Mouse (Mus musculus): ENCODE data around the gene Nhp2. TPM values are rescaled to one million over a fixed set of nuclear protein-coding genes. Genes with fewer than 3 reads are reported as not detected.
"Not testable (repeated sequence)": the region's sequence is repeated elsewhere in the genome, so short reads cannot be mapped to it uniquely, and the experiment has no call there.

Nhp2 gene
- polyA plus RNA-seq, 1 experiment from 2014 or later = 156 TPM

DNA sequence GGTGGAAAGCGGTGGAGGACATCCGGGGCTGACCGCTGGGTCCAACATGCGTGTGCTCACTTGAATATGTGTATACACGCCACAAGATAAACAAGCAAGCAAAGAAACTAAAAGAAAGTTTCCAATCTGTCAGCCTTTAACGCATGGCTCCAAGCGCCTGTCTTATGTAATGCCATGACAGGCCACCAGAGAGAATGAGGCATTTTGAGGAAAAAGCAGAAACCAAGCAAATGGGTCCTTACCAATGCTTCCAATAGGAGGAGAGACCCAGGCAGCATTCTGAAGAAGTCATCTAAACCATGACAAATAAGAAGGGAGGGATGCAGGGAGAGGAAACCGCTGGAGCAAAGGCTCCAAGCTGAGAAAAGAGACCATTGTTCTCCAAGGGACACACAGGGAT lies 5.3 kb upstream of the Nhp2 start:
- DNase-seq (ENCODE audit: low spot score) = no peak
- no peak overlapping the region for H3K4me3 ChIP-seq (ENCODE audit: low read depth, low read length)
- H3K9me3 ChIP-seq (ENCODE audit: control insufficient read depth, low read length) = no peaks in the 10 kb centered on the region
- no peaks in the 10 kb centered on the region for H3K36me3 ChIP-seq (ENCODE audit: control insufficient read depth, insufficient read depth, low read length)
- WGBS = 82% methylated on average over 8 of the region's 8 CpGs
- no peak for ATAC-seq (ENCODE audit: low FRiP score)
- H3K4me1 ChIP-seq (replicated peaks; ENCODE audit: control insufficient read depth, insufficient read depth, low read length) = no peaks in the 10 kb centered on the region
- no peaks in the 10 kb centered on the region for H3K27me3 ChIP-seq (ENCODE audit: control insufficient read depth, insufficient read depth, low read length)
- no peak overlapping the region for H3K4me2 ChIP-seq (replicated peaks; ENCODE audit: low read depth, low read length)
- no peak overlapping the region for H3K27ac ChIP-seq (ENCODE audit: low read depth, low read length)
- no peak overlapping the region for H3K9ac ChIP-seq (ENCODE audit: low read depth, low read length)

DNA sequence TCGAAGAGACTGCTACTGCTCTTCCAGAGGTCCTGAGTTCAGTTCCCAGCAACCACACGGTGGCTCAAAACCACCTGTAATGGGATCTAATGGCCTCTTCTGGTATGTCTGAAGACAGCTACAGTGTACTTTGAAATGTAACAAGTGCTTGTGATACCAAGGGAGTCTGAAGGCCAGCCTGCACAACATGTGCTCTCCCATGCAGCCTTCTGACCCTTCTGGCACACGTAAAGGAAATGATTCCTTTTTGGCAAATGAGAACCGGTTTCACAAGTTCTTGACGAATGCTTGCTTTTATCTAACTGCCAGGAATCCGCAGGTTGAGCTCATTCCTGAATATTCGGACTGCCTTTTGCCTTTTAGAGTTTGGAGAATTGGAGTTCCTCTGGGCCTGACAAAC lies 4.4 kb upstream of the Nhp2 start:
- Histone ChIP-seq H3K4me2 (replicated peaks; ENCODE audit: low read depth, low read length) (peak overlapping the region; percentile 42), H3K36me3 (ENCODE audit: control insufficient read depth, insufficient read depth, low read length) (no peaks in the 10 kb centered on the region), H3K9me3 (ENCODE audit: control insufficient read depth, low read length) (no peaks in the 10 kb centered on the region), H3K27me3 (ENCODE audit: control insufficient read depth, insufficient read depth, low read length) (no peaks in the 10 kb centered on the region), H3K9ac (ENCODE audit: low read depth, low read length) (peak overlapping the region; percentile 58), H3K27ac (ENCODE audit: low read depth, low read length) (no peak overlapping the region), H3K4me3 (ENCODE audit: low read depth, low read length) (no peak overlapping the region), H3K4me1 (replicated peaks; ENCODE audit: control insufficient read depth, insufficient read depth, low read length) (no peaks in the 10 kb centered on the region)
- no peak for ATAC-seq (ENCODE audit: low FRiP score)
- 54% methylated on average over 7 of the region's 7 CpGs for WGBS
- no peak for DNase-seq (ENCODE audit: low spot score)

DNA sequence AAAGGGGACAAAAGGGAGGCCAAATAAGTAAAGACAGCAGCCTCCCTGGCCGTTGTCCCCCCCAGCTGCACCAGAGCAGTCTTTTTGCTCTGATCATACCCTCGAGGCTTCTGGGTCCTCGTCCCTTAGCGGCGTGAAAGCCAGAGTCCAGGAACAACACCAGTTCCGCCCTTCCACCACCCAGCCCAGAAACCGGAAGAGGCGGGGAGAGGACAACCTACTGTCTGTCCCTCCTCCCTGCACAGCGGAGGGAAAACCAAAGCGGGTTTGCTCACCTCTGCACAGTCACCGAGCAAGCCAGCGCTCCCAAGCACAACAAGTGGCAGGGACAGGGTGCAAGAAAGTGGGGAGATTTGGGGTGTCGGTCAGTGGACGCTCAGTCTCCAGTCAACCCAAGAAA lies 3.9 kb upstream of the Nhp2 start:
- Histone ChIP-seq H3K9ac (ENCODE audit: low read depth, low read length) (peak overlapping the region; percentile 58), H3K27ac (ENCODE audit: low read depth, low read length) (no peak overlapping the region), H3K4me3 (ENCODE audit: low read depth, low read length) (0 out of 2 replicates have a peak overlapping the region, but pooled peaks have one; percentile 1), H3K4me1 (replicated peaks; ENCODE audit: control insufficient read depth, insufficient read depth, low read length) (no peaks in the 10 kb centered on the region), H3K36me3 (ENCODE audit: control insufficient read depth, insufficient read depth, low read length) (no peaks in the 10 kb centered on the region), H3K27me3 (ENCODE audit: control insufficient read depth, insufficient read depth, low read length) (no peaks in the 10 kb centered on the region), H3K4me2 (replicated peaks; ENCODE audit: low read depth, low read length) (peak overlapping the region; percentile 42), H3K9me3 (ENCODE audit: control insufficient read depth, low read length) (no peaks in the 10 kb centered on the region)
- DNase-seq (ENCODE audit: low spot score) (peak; percentile 73), ATAC-seq (ENCODE audit: low FRiP score) (no peak)
- 5% methylated on average over 14 of the region's 14 CpGs for WGBS

DNA sequence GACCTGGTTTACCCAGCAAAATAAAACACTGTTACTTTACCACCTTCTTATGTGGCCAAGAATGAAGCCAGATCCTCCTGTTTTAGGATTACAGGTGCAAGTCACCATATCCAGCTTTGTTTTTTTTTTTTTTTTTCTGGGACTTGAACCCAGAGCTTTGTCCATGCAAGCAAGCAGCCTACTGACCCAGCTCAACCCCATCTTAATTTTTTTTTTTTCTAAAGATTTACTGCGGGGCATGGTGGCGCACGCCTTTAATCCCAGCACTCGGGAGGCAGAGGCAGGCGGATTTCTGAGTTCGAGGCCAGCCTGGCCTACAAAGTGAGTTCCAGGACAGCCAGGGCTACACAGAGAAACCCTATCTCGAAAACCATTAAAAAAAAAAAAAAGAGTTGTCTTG lies 3.4 kb upstream of the Nhp2 start:
- not testable (repeated sequence) for H3K9me3 ChIP-seq (ENCODE audit: control insufficient read depth, low read length); H3K27ac ChIP-seq (ENCODE audit: low read depth, low read length); H3K27me3 ChIP-seq (ENCODE audit: control insufficient read depth, insufficient read depth, low read length); DNase-seq (ENCODE audit: low spot score); H3K4me1 ChIP-seq (replicated peaks; ENCODE audit: control insufficient read depth, insufficient read depth, low read length); ATAC-seq (ENCODE audit: low FRiP score); H3K4me2 ChIP-seq (replicated peaks; ENCODE audit: low read depth, low read length); H3K36me3 ChIP-seq (ENCODE audit: control insufficient read depth, insufficient read depth, low read length)
- 93% methylated on average over 7 of the region's 7 CpGs for WGBS
- Histone ChIP-seq H3K9ac (ENCODE audit: low read depth, low read length) (peak overlapping the region; percentile 58; the same call in 1 of the 2 replicates), H3K4me3 (ENCODE audit: low read depth, low read length) (0 out of 2 replicates have a peak overlapping the region, but pooled peaks have one; percentile 1)

DNA sequence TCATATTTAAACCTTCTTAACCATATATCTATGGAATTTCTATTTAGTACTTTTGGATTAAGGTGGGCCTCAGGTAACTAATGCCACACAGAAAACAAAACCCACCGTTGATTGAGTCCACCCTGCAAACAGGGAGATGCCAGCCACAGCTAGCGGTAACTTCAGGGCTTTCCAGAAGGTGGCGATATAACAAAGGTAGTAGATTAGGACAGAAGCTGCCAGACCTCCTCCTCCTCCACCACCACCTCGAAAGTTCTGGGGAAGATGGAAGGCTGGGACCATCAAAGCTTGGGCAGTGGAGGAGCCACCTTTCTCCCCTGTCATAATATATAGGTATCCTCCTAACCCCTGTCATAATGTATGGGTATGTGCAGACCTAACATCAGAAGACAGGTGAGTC lies 1.8 kb upstream of the Nhp2 start:
- Histone ChIP-seq H3K9me3 (ENCODE audit: control insufficient read depth, low read length) (no peaks in the 10 kb centered on the region), H3K4me3 (ENCODE audit: low read depth, low read length) (no peak overlapping the region), H3K27ac (ENCODE audit: low read depth, low read length) (no peak overlapping the region), H3K27me3 (ENCODE audit: control insufficient read depth, insufficient read depth, low read length) (no peaks in the 10 kb centered on the region), H3K4me2 (replicated peaks; ENCODE audit: low read depth, low read length) (no peak overlapping the region), H3K9ac (ENCODE audit: low read depth, low read length) (no peak overlapping the region), H3K4me1 (replicated peaks; ENCODE audit: control insufficient read depth, insufficient read depth, low read length) (no peaks in the 10 kb centered on the region), H3K36me3 (ENCODE audit: control insufficient read depth, insufficient read depth, low read length) (no peaks in the 10 kb centered on the region)
- ATAC-seq (ENCODE audit: low FRiP score) = no peak
- WGBS = 7% methylated on average over 4 of the region's 4 CpGs
- peak; percentile 79 for DNase-seq (ENCODE audit: low spot score)

DNA sequence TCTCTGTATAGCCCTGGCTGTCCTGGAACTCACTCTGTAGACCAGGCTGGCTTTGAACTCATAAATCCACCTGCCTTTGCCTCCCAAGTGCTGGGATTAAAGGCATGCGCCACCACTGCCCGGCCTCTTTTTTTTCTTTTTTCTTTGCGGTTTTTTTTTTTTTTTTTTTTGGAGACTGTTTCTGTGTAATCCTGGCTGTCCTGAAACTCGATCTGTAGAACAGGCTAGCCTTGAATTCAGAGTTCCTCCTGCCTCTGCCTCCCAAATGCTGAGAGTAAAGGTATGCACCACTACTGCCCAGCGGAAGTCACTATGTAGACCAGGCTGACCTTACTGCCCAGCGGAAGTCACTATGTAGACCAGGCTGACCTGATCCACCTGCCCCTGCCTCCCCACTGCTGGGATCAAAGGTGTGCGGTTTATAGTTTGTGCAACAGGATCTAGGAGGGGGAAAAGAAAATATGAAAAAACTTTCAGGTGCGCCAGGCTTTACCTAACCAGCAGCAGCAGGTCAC lies 584 bp upstream of the Nhp2 start:
- ATAC-seq (ENCODE audit: low FRiP score) (peak; percentile 63), DNase-seq (ENCODE audit: low spot score) (no peak)
- Histone ChIP-seq H3K4me2 (replicated peaks; ENCODE audit: low read depth, low read length) (peak overlapping the region; percentile 53), H3K27me3 (ENCODE audit: control insufficient read depth, insufficient read depth, low read length) (no peaks in the 10 kb centered on the region), H3K9me3 (ENCODE audit: control insufficient read depth, low read length) (no peaks in the 10 kb centered on the region), H3K4me1 (replicated peaks; ENCODE audit: control insufficient read depth, insufficient read depth, low read length) (no peaks in the 10 kb centered on the region), H3K27ac (ENCODE audit: low read depth, low read length) (no peak overlapping the region), H3K36me3 (ENCODE audit: control insufficient read depth, insufficient read depth, low read length) (peaks cover 5% of the 10 kb centered on the region; the same call in 1 of the 2 replicates), H3K9ac (ENCODE audit: low read depth, low read length) (no peak overlapping the region), H3K4me3 (ENCODE audit: low read depth, low read length) (peak overlapping the region; percentile 78)
- WGBS = 61% methylated on average over 8 of the region's 8 CpGs

DNA sequence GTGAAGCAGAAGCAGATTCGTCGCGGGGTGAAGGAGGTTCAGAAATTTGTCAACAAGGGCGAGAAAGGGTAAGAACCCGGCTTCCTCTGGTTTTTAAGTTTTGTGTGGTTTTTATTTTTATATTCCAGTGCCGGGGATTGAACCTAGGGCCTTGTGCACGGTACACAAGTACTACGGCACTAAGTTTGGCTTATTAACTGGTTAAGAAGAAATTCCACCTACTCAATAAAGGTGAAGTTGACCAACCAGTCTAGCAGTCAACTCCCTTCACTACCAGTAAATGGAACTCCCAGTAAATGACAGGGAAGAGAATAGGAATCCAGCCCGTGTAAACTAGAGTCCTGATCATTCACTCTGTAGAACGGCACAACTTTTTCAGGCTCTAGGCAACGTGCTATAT lies 549 bp downstream of the Nhp2 start:
- no peaks in the 10 kb centered on the region for H3K9me3 ChIP-seq (ENCODE audit: control insufficient read depth, low read length)
- peak overlapping the region; percentile 53 for H3K4me2 ChIP-seq (replicated peaks; ENCODE audit: low read depth, low read length)
- peak overlapping the region; percentile 78 for H3K4me3 ChIP-seq (ENCODE audit: low read depth, low read length)
- peak overlapping the region; percentile 62 for H3K9ac ChIP-seq (ENCODE audit: low read depth, low read length)
- no peak overlapping the region for H3K27ac ChIP-seq (ENCODE audit: low read depth, low read length)
- WGBS = 3% methylated on average over 11 of the region's 11 CpGs
- ATAC-seq (ENCODE audit: low FRiP score) (no peak), DNase-seq (ENCODE audit: low spot score) (no peak)
- H3K27me3 ChIP-seq (ENCODE audit: control insufficient read depth, insufficient read depth, low read length) = no peaks in the 10 kb centered on the region
- H3K4me1 ChIP-seq (replicated peaks; ENCODE audit: control insufficient read depth, insufficient read depth, low read length) = no peaks in the 10 kb centered on the region
- H3K36me3 ChIP-seq (ENCODE audit: control insufficient read depth, insufficient read depth, low read length) = peaks cover 13% of the 10 kb centered on the region

DNA sequence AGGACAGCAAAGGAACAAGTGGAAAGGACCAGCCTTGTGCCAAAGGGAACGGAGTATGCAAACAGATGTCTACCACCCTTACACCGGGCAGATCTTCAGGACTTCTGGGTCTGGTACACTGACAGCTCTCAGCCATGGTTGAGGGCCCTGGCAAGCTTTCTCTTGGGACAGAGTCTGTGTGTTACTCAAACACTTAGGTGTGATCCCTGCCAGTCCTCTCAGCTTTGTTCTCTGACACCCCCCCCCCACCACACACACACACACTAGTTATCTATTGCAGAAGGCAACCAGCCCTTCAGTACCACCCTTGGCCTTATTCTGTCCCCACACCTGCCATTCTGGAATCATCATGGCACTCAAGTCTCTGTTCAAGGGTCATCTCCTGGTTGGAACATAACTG lies 2.2 kb downstream of the Nhp2 start:
- Histone ChIP-seq H3K4me2 (replicated peaks; ENCODE audit: low read depth, low read length) (no peak overlapping the region), H3K9ac (ENCODE audit: low read depth, low read length) (no peak overlapping the region), H3K9me3 (ENCODE audit: control insufficient read depth, low read length) (no peaks in the 10 kb centered on the region), H3K4me3 (ENCODE audit: low read depth, low read length) (no peak overlapping the region), H3K27ac (ENCODE audit: low read depth, low read length) (no peak overlapping the region), H3K27me3 (ENCODE audit: control insufficient read depth, insufficient read depth, low read length) (no peaks in the 10 kb centered on the region), H3K36me3 (ENCODE audit: control insufficient read depth, insufficient read depth, low read length) (peaks cover 16% of the 10 kb centered on the region), H3K4me1 (replicated peaks; ENCODE audit: control insufficient read depth, insufficient read depth, low read length) (no peaks in the 10 kb centered on the region)
- 98% methylated on average over 2 of the region's 2 CpGs for WGBS
- DNase-seq (ENCODE audit: low spot score) (no peak), ATAC-seq (ENCODE audit: low FRiP score) (no peak)

DNA sequence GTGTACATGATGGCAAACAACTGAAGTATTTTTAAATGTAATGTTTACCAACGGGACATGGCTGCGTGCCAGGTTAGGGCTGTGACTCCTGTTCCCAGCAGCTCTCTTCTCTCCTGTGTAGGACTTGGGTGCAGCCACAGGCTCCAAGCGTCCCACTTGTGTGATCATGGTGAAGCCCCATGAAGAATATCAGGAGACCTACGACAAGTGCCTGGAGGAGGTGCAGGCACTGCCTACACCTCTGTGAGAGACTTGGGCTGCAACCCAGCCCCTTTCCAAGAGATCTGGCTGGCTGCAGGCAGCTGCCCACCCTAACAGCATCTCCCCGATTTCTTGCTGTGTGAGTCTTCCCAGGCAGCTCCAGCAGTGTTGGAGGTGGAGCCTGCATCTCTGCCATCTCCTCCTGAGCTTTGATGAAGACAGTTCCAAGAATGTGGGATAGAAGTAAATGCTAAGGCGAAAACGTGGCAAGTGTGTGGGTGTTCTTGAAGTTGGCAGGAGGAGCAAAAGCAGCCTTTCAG lies 3.5 kb downstream of the Nhp2 start:
- no peaks in the 10 kb centered on the region for H3K27me3 ChIP-seq (ENCODE audit: control insufficient read depth, insufficient read depth, low read length)
- no peak overlapping the region for H3K27ac ChIP-seq (ENCODE audit: low read depth, low read length)
- H3K4me1 ChIP-seq (replicated peaks; ENCODE audit: control insufficient read depth, insufficient read depth, low read length) = no peaks in the 10 kb centered on the region
- no peaks in the 10 kb centered on the region for H3K9me3 ChIP-seq (ENCODE audit: control insufficient read depth, low read length)
- no peak overlapping the region for H3K9ac ChIP-seq (ENCODE audit: low read depth, low read length)
- DNase-seq (ENCODE audit: low spot score) = no peak
- no peak overlapping the region for H3K4me3 ChIP-seq (ENCODE audit: low read depth, low read length)
- 92% methylated on average over 7 of the region's 7 CpGs for WGBS
- peaks cover 18% of the 10 kb centered on the region for H3K36me3 ChIP-seq (ENCODE audit: control insufficient read depth, insufficient read depth, low read length)
- ATAC-seq (ENCODE audit: low FRiP score) = no peak
- H3K4me2 ChIP-seq (replicated peaks; ENCODE audit: low read depth, low read length) = no peak overlapping the region

All from hindbrain, embryonic 11.5 days (tissue).